Mouse (Mus musculus): Measurements from ENCODE around the gene Snx21. TPM values are rescaled to one million over a fixed set of nuclear protein-coding genes. Genes with fewer than 3 reads are reported as not detected.

Gene Snx21
- 1.1 TPM for polyA plus RNA-seq (2014; fragmentation: Illumina TruSeq; extraction: RNeasy Lipid Tissue Mini Kit (QIAGEN cat#74804); ENCODE audit: low read depth, low replicate concordance)

DNA sequence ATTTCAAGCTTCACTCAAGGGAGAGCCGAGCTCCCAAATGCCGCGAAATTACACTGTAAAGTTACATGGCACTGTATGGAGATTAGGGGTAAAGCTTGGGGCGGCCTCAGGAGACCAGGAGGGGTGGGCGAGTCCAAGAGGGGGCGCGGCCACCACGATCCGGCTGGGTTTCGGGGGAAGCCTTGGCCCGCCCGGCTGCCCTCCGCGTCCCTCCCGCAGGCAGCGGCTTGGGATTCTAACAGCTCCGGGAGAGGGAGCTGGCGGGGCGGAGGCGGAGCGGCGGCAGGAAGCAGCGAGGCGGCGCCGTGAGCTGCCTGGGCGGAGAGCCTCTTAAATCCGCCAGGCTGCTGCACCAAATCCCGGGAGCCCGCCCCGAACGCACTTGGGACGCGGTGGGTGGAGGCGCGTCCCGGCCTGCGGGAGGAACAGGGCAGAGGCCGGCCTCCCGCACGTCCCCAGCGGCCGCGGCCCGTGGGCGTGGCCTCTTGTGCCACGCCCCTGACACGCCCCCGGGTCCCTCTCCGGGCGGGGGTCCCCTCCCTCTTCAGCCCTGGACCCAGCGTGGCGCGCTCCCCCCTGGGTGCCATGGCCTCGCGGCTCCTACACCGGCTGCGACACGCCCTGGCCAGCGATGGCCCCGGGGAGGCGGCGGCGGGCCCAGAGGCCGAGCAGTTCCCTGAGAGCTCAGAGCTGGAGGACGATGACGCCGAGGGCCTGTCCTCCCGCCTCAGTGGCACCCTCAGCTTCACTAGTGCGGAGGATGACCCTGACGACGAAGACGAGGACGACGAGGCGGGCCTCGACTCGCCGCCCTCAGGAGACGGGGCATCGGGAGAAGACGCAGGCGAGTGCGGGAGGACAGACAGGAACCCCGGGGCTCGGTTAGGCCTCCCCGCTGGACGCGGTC lies at the start of gene Snx21:
TSS of gene Snx21 (plus strand) at position 343 of the 907 bp plus-strand sequence.

DNA sequence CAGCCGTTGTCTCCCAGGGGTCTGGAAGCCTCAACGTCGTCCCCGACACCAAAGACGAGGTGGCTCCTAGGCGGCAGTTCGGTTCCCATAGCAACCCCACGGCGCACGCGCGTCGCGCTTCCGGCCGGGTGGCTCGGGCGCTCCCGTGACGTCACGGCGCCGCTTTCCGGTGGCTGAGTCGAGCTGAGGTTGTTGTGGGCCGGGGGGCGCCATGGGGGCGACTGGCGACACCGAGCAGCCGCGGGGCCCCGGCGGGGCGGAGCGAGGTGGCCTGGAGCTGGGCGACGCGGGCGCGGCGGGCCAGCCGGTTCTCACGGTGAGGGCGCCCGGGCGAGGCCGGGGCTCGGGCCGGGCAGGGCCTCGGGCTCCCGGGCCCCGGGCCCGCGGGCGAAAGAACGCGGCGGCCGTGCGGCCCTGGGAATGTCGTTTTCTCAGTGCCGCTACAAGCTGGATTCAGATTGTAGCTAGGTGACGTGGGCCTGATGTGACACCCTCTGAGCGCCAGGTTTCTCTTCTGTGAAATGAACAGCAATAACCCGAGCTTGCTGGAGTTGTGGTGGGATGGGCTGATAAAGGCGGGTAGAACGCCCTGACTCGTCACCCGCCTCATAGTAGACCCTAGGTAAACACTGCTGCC lies 39.7 kb upstream of the Snx21 start, which contains the start of the genes Wfdc3 and Dnttip1:
TSS of gene Wfdc3 (minus strand) at position 89 of the 637 bp plus-strand sequence.
TSS of gene Dnttip1 (plus strand) at position 141 of the 637 bp plus-strand sequence.

DNA sequence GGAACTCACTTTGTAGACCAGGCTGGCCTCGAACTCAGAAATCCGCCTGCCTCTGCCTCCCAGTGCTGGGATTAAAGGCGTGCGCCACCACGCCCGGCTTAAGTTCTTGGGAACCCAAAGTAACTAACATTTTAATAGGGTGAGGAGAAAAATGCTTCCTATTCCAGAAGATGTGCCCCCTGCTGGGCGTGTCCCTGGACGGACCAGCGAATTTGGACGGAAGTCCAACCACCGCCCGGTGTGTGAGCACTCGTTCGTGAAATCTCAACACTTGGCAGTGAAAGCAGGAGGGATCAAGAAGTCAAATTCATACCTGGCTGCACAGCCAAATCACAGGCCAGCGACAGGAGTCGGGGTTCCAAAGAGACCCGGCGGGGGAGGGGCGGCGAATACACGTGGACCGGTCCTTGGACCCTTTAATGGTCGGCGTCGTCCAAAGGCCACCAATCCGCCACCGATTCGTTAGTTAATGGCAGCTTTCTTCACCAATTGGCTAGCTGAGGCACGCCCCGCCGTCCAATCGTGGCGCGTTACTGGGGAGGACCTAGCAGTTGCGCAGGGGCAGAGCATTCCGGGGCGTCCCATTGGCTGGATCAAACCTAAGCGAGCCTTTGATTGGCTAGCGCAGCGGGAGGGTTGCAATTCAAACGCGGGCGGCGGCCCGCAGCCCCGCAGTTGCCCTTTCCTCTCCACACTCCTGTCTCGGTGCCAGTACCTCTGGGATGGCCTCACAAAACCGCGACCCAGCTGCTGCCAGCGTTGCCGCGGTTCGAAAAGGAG lies 16.2 kb upstream of the Snx21 start, which contains the start of gene Ube2c:
TSS of gene Ube2c (plus strand) at position 641 of the 780 bp plus-strand sequence.

DNA sequence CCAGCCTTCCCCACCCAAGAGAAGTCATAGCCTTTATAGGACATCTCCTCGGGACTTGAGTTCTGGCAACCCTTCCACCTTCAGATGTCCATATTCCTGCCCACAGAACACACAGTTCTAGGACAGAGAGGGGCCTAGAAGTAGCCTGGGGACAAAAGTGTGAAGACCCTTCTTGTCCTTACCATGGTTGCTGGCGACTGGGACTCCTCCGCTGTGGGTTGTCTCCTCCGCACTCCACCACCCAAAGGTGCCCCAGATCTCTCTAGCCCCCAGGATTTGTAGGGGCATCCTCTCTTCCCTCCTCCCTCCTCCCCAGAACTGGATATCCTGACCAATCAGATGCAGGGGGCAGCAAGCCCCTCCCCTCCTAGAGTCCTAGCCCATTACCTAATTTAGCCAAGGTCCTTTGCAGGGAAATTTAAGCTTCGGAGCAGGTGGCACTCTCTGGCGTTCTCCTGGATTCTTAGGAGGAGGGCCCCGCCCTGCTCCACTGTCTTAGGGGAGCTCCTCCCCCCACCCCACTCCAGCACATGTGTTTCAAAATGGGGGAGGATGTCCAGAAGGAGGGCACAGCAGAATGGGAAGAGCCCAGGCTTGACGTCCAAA lies 6.0 kb upstream of the Snx21 start, which contains the start of gene Tnnc2:
TSS of gene Tnnc2 (minus strand) at position 487 of the 606 bp plus-strand sequence.

DNA sequence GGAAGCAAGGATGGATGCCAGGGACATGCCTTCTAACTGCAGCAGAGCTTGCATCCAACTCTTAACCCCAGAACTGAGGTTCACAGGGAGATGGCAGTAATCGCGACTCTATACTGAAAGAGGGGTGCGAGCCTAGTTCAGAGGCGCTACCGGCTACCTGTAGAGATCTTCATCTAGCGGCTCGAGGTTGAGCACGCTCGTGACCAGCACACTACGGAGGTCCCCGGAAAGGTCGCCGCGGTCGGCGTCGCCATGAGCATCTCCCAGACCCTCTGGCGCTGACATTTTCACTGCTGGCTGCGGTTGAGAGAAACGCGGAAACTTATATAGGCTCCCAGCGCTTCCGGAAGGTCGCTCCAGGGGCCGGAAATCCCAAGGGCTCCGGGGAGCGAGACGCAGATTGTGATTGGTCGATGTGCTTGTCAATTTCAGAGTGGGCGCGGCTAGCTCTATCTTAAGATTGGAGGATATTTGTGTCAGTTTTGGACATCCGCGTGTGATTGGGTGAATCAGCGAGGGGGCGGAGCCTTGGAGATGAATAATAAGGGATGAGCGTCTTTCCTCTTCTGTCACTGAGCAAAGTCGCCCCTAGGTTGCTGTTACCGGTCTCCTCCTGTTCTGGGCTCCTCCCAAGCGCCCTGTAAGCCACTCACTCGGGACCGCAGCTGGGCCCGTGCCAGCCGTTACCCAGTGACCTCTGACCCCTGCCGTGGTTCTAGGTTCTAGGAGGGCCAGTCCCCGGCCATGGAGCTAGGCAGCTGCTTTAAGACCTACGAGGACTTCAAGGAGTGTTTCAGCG lies 19.1 kb downstream of the Snx21 start, which contains the start of the genes Acot8 and Zswim3:
TSS of gene Acot8 (minus strand) at position 350 of the 799 bp plus-strand sequence.
TSS of gene Zswim3 (plus strand) at position 566 of the 799 bp plus-strand sequence.

DNA sequence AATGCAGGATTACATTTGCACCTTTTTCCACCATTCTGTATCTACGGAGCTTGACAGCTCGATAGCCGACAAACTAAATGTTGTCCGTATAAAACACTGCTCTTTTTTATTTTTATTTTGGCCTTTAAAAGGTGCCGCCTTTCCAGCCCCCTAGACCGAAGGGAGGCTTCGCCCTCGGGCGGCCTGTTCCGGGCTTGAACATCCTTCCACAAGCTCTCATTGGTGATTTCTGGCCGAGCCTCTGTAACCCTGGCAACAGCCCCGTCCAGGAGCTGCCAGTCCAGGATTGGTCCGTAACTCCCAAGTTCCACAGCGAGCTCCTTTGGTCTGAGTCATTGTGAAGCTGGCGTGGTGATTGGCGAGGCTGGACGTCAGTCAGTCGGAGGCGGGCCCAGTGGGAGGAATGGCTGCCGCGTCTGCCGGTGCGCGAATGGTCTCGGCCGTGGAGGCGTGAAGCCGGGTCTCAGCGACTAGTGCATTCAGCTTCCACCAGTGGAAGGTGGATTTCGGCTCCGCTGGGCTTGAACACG lies 37.1 kb downstream of the Snx21 start, which contains the start of gene Zswim1:
TSS of gene Zswim1 (plus strand) at position 51 of the 530 bp plus-strand sequence.

DNA sequence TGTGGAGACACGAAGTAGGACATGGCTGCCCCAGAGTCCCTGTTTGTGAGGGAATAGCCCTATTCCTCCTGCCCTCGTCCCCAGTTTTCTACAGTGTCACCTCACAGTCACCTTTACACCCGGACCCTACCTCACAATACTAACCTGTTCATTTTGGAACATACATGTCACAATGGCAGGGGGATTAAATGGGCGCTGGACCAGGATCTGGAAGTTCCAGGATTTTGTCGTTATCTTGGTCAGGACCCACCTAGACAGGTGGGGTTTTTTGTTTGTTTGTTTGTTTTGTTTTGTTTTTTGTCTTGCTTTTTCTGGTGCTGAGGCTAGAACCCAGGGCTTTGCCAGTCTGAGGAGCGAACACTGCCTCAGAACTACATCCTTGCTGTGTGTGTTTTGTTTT lies 42.8 kb downstream of the Snx21 start, which contains the start of gene Spata25:
TSS of gene Spata25 (minus strand) at position 101 of the 400 bp plus-strand sequence.

DNA sequence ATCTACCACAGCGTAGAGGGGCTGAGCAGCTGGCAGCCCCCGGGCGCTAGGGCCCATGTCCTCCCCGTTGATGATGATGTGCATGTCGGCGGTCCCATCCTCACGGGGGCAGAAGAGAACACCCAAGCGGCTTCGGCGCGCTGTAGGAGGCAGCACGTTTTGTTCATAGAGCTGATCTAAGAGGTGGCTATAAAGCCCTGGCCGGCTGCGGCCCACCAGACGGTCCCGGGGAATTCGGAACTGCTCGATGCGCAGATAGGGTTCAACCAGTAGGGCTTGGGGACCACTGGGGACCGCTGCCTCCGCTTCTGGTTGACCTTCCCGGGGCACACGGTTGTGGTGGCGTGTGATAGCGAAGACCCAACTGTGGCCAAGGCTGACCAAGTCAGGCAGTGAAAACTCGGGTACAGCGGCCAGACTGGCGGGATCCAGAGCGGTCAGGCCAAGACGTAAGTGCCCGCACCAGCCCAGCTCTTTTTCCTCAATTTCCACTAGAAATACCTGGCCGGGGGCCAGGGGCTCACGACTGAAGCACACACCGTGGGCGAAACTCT lies 47.2 kb downstream of the Snx21 start, which contains the start of gene Ctsa:
TSS of gene Ctsa (plus strand) at position 126 of the 554 bp plus-strand sequence.

DNA sequence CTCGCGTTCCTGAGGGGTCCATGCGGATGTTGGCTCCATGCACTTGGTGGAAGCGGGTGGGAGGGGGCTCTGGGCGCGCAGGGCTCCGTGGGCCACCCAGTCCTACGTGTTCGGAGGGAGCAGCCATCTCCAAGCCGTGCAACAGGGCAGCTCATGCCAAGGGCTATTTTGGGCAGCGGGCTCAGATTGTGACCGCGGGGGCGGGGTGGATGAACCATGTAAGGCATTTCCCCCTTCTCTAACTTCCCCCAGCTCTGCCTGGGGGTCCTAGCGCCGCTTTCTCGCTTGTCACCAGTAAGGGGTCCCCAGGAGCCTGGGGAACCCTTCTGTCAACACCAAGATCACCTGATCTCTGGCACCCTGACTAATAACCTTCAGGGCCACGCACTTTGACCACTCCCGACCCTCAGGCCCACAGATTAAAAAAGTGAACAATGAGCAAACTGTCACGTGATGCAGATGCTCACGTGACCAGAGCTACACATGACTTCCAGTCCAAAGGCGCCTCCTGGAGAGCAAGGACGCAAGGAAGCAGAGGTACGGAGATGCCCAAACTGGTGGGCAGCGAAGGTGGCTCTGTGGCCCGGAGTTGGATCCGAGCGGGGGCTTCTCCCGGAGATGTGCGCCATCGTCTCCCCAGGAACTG lies 47.8 kb downstream of the Snx21 start, which contains the start of gene Neurl2:
TSS of gene Neurl2 (minus strand) at position 143 of the 646 bp plus-strand sequence.

Other genes with a start within 250 kb of the Snx21 start
- gene Wfdc2, start 223.4 kb upstream of the Snx21 start, polyA plus RNA-seq (2014; fragmentation: Illumina TruSeq; extraction: RNeasy Lipid Tissue Mini Kit (QIAGEN cat#74804); ENCODE audit: low read depth, low replicate concordance): 19.6 TPM
- gene Spint3, start 212.4 kb upstream of the Snx21 start, polyA plus RNA-seq (2014; fragmentation: Illumina TruSeq; extraction: RNeasy Lipid Tissue Mini Kit (QIAGEN cat#74804); ENCODE audit: low read depth, low replicate concordance): not detected
- gene Wfdc6a, start 200.4 kb upstream of the Snx21 start, polyA plus RNA-seq (2014; fragmentation: Illumina TruSeq; extraction: RNeasy Lipid Tissue Mini Kit (QIAGEN cat#74804); ENCODE audit: low read depth, low replicate concordance): not detected
- gene Eppin, start 192.2 kb upstream of the Snx21 start, polyA plus RNA-seq (2014; fragmentation: Illumina TruSeq; extraction: RNeasy Lipid Tissue Mini Kit (QIAGEN cat#74804); ENCODE audit: low read depth, low replicate concordance): not detected
- gene Wfdc6b, start 172.3 kb upstream of the Snx21 start, polyA plus RNA-seq (2014; fragmentation: Illumina TruSeq; extraction: RNeasy Lipid Tissue Mini Kit (QIAGEN cat#74804); ENCODE audit: low read depth, low replicate concordance): not detected
- not detected for gene Wfdc8, start 172.2 kb upstream of the Snx21 start, polyA plus RNA-seq (2014; fragmentation: Illumina TruSeq; extraction: RNeasy Lipid Tissue Mini Kit (QIAGEN cat#74804); ENCODE audit: low read depth, low replicate concordance)
- gene Wfdc16, start 147.0 kb upstream of the Snx21 start, polyA plus RNA-seq (2014; fragmentation: Illumina TruSeq; extraction: RNeasy Lipid Tissue Mini Kit (QIAGEN cat#74804); ENCODE audit: low read depth, low replicate concordance): 37.6 TPM
- not detected for gene Wfdc10, start 129.8 kb upstream of the Snx21 start, polyA plus RNA-seq (2014; fragmentation: Illumina TruSeq; extraction: RNeasy Lipid Tissue Mini Kit (QIAGEN cat#74804); ENCODE audit: low read depth, low replicate concordance)
- not detected for gene Wfdc9, start 129.2 kb upstream of the Snx21 start, polyA plus RNA-seq (2014; fragmentation: Illumina TruSeq; extraction: RNeasy Lipid Tissue Mini Kit (QIAGEN cat#74804); ENCODE audit: low read depth, low replicate concordance)
- gene Wfdc11, start 111.7 kb upstream of the Snx21 start, polyA plus RNA-seq (2014; fragmentation: Illumina TruSeq; extraction: RNeasy Lipid Tissue Mini Kit (QIAGEN cat#74804); ENCODE audit: low read depth, low replicate concordance): not detected
- gene Wfdc13, start 100.7 kb upstream of the Snx21 start, polyA plus RNA-seq (2014; fragmentation: Illumina TruSeq; extraction: RNeasy Lipid Tissue Mini Kit (QIAGEN cat#74804); ENCODE audit: low read depth, low replicate concordance): not detected
- gene Spint4, start 87.3 kb upstream of the Snx21 start, polyA plus RNA-seq (2014; fragmentation: Illumina TruSeq; extraction: RNeasy Lipid Tissue Mini Kit (QIAGEN cat#74804); ENCODE audit: low read depth, low replicate concordance): not detected
- gene Spint5, start 70.5 kb upstream of the Snx21 start, polyA plus RNA-seq (2014; fragmentation: Illumina TruSeq; extraction: RNeasy Lipid Tissue Mini Kit (QIAGEN cat#74804); ENCODE audit: low read depth, low replicate concordance): not detected
- gene Wfdc3, start 39.9 kb upstream of the Snx21 start, polyA plus RNA-seq (2014; fragmentation: Illumina TruSeq; extraction: RNeasy Lipid Tissue Mini Kit (QIAGEN cat#74804); ENCODE audit: low read depth, low replicate concordance): 1.2 TPM
- gene Dnttip1, start 39.8 kb upstream of the Snx21 start, polyA plus RNA-seq (2014; fragmentation: Illumina TruSeq; extraction: RNeasy Lipid Tissue Mini Kit (QIAGEN cat#74804); ENCODE audit: low read depth, low replicate concordance): 2.1 TPM
- gene Ube2c, start 15.9 kb upstream of the Snx21 start, polyA plus RNA-seq (2014; fragmentation: Illumina TruSeq; extraction: RNeasy Lipid Tissue Mini Kit (QIAGEN cat#74804); ENCODE audit: low read depth, low replicate concordance): 1.3 TPM
- not detected for gene Tnnc2, start 5.9 kb upstream of the Snx21 start, polyA plus RNA-seq (2014; fragmentation: Illumina TruSeq; extraction: RNeasy Lipid Tissue Mini Kit (QIAGEN cat#74804); ENCODE audit: low read depth, low replicate concordance)
- gene Acot8, start 19.1 kb downstream of the Snx21 start, polyA plus RNA-seq (2014; fragmentation: Illumina TruSeq; extraction: RNeasy Lipid Tissue Mini Kit (QIAGEN cat#74804); ENCODE audit: low read depth, low replicate concordance): 1.7 TPM
- gene Zswim3, start 19.3 kb downstream of the Snx21 start, polyA plus RNA-seq (2014; fragmentation: Illumina TruSeq; extraction: RNeasy Lipid Tissue Mini Kit (QIAGEN cat#74804); ENCODE audit: low read depth, low replicate concordance): 1.5 TPM
- gene Zswim1, start 36.9 kb downstream of the Snx21 start, polyA plus RNA-seq (2014; fragmentation: Illumina TruSeq; extraction: RNeasy Lipid Tissue Mini Kit (QIAGEN cat#74804); ENCODE audit: low read depth, low replicate concordance): 3.4 TPM
- not detected for gene Spata25, start 42.7 kb downstream of the Snx21 start, polyA plus RNA-seq (2014; fragmentation: Illumina TruSeq; extraction: RNeasy Lipid Tissue Mini Kit (QIAGEN cat#74804); ENCODE audit: low read depth, low replicate concordance)
- 52.2 TPM for gene Ctsa, start 47.0 kb downstream of the Snx21 start, polyA plus RNA-seq (2014; fragmentation: Illumina TruSeq; extraction: RNeasy Lipid Tissue Mini Kit (QIAGEN cat#74804); ENCODE audit: low read depth, low replicate concordance)
- not detected for gene Neurl2, start 47.6 kb downstream of the Snx21 start, polyA plus RNA-seq (2014; fragmentation: Illumina TruSeq; extraction: RNeasy Lipid Tissue Mini Kit (QIAGEN cat#74804); ENCODE audit: low read depth, low replicate concordance)
- gene Pltp, start 71.9 kb downstream of the Snx21 start, polyA plus RNA-seq (2014; fragmentation: Illumina TruSeq; extraction: RNeasy Lipid Tissue Mini Kit (QIAGEN cat#74804); ENCODE audit: low read depth, low replicate concordance): 0.44 TPM
- gene Pcif1, start 93.5 kb downstream of the Snx21 start, polyA plus RNA-seq (2014; fragmentation: Illumina TruSeq; extraction: RNeasy Lipid Tissue Mini Kit (QIAGEN cat#74804); ENCODE audit: low read depth, low replicate concordance): 4.1 TPM
- gene Zfp335, start 125.9 kb downstream of the Snx21 start, polyA plus RNA-seq (2014; fragmentation: Illumina TruSeq; extraction: RNeasy Lipid Tissue Mini Kit (QIAGEN cat#74804); ENCODE audit: low read depth, low replicate concordance): 0.16 TPM
- gene Mmp9, start 155.0 kb downstream of the Snx21 start, polyA plus RNA-seq (2014; fragmentation: Illumina TruSeq; extraction: RNeasy Lipid Tissue Mini Kit (QIAGEN cat#74804); ENCODE audit: low read depth, low replicate concordance): 0.40 TPM
- 1.7 TPM for gene Slc12a5, start 175.0 kb downstream of the Snx21 start, polyA plus RNA-seq (2014; fragmentation: Illumina TruSeq; extraction: RNeasy Lipid Tissue Mini Kit (QIAGEN cat#74804); ENCODE audit: low read depth, low replicate concordance)
- 9.3 TPM for gene Ncoa5, start 249.0 kb downstream of the Snx21 start, polyA plus RNA-seq (2014; fragmentation: Illumina TruSeq; extraction: RNeasy Lipid Tissue Mini Kit (QIAGEN cat#74804); ENCODE audit: low read depth, low replicate concordance)